Mouse (Mus musculus): ENCODE measurements around the gene Exph5. TPM values are rescaled to one million over a fixed set of nuclear protein-coding genes. Genes with fewer than 3 reads are reported as not detected.

Exph5 gene
- 10 to 100 TPM; 19.7 to 23.3 (median 21.4) TPM for total RNA-seq (2022)

GRCm38 (mm10) chr9:53301269-53301720, at the start of gene Exph5:
Gene Exph5 (plus strand): TSS chr9:53301670.
- DNase-seq (ENCODE audit: low spot score in 2 of 2), result peak; percentile 10 to 43

- peak; percentile 25 to 36 for DNase-seq (ENCODE audit: low spot score in 2 of 2)
These were observed 47.1 kb upstream of the Exph5 start for GRCm38 (mm10) chr9:53254368-53254767.

GRCm38 (mm10) chr9:53256690-53257305, 44.7 kb upstream of the Exph5 start:
- peak in 1 of 2 experiments; percentile 26 for DNase-seq (ENCODE audit: low spot score in 2 of 2)

GRCm38 (mm10) chr9:53257772-53258171, 43.7 kb upstream of the Exph5 start:
- peak in 1 of 2 experiments; percentile 29 for DNase-seq (ENCODE audit: low spot score in 2 of 2)

- DNase-seq (ENCODE audit: low spot score in 2 of 2), result no peak
These were observed 43.3 kb upstream of the Exph5 start for GRCm38 (mm10) chr9:53258199-53258598.

GRCm38 (mm10) chr9:53264387-53264786, 37.1 kb upstream of the Exph5 start:
- no peak for DNase-seq (ENCODE audit: low spot score in 2 of 2)

- DNase-seq (ENCODE audit: low spot score in 2 of 2), result no peak
These were observed 35.9 kb upstream of the Exph5 start for GRCm38 (mm10) chr9:53265589-53265988.

- DNase-seq (ENCODE audit: low spot score in 2 of 2), result no peak
These were observed 33.4 kb upstream of the Exph5 start for GRCm38 (mm10) chr9:53268036-53268435.

GRCm38 (mm10) chr9:53268731-53269465, 32.6 kb upstream of the Exph5 start:
- DNase-seq (ENCODE audit: low spot score in 2 of 2), result no peak

- no peak for DNase-seq (ENCODE audit: low spot score in 2 of 2)
These were observed 32.1 kb upstream of the Exph5 start for GRCm38 (mm10) chr9:53269466-53269755.

- no peak for DNase-seq (ENCODE audit: low spot score in 2 of 2)
These were observed 30.0 kb upstream of the Exph5 start for GRCm38 (mm10) chr9:53271281-53272022.

GRCm38 (mm10) chr9:53272207-53272606, 29.3 kb upstream of the Exph5 start:
- no peak for DNase-seq (ENCODE audit: low spot score in 2 of 2)

GRCm38 (mm10) chr9:53272714-53273113, 28.8 kb upstream of the Exph5 start:
- DNase-seq (ENCODE audit: low spot score in 2 of 2), result no peak

GRCm38 (mm10) chr9:53276381-53276780, 25.1 kb upstream of the Exph5 start:
- DNase-seq (ENCODE audit: low spot score in 2 of 2), result no peak

GRCm38 (mm10) chr9:53278997-53279396, 22.5 kb upstream of the Exph5 start:
- no peak for DNase-seq (ENCODE audit: low spot score in 2 of 2)

GRCm38 (mm10) chr9:53286793-53287192, 14.7 kb upstream of the Exph5 start:
- no peak for DNase-seq (ENCODE audit: low spot score in 2 of 2)

GRCm38 (mm10) chr9:53290006-53290405, 11.5 kb upstream of the Exph5 start:
- DNase-seq (ENCODE audit: low spot score in 2 of 2), result no peak

- no peak for DNase-seq (ENCODE audit: low spot score in 2 of 2)
These were observed 8.6 kb upstream of the Exph5 start for GRCm38 (mm10) chr9:53292833-53293232.

- DNase-seq (ENCODE audit: low spot score in 2 of 2), result peak in 1 of 2 experiments; percentile 21
These were observed 386 bp downstream of the Exph5 start for GRCm38 (mm10) chr9:53301801-53302311.

GRCm38 (mm10) chr9:53302415-53302814, 945 bp downstream of the Exph5 start:
- peak in 1 of 2 experiments; percentile 47 for DNase-seq (ENCODE audit: low spot score in 2 of 2)

GRCm38 (mm10) chr9:53307904-53308303, 6.4 kb downstream of the Exph5 start:
- DNase-seq (ENCODE audit: low spot score in 2 of 2), result peak in 1 of 2 experiments; percentile 17

GRCm38 (mm10) chr9:53312981-53313380, 11.5 kb downstream of the Exph5 start:
- DNase-seq (ENCODE audit: low spot score in 2 of 2), result no peak

Measured in left cerebral cortex, adult 8-10 months (tissue).